ENCODE assay signal across 8 mouse cellular contexts in the genomic region with DNA sequence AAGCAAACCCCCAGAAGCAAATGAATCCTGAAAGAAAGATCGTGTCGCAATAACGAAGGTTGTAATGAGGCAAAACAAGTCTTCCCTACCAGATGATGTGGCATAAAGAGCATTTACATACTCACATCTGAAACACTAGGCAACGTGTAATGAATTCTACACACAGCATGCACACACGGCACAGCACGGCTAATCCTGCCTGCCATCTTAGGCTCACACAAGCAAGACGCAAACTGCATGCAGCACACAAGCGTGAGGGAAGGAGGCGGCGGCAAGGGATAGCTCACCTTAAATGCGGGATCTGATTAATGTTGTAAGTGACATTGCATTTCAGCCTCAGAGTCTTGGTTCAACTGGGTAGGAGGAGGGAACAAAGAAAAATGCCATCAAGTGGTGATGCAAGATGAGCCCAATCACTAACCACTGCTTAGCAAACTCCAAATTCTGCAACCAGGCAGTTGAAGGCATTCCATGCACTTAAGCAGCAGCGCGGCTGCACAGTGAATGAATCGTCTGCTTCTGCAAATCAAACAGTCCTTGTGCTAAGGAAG. TPM values are rescaled to one million over a fixed set of nuclear protein-coding genes. Genes with fewer than 3 reads are reported as not detected.
A peak's percentile ranks its signal among the peaks of the same experiment; 100 is the strongest.
DNase-seq lines count a peak whose midpoint lies in the region; ATAC-seq lines count a peak whose summit lies in the region.

No protein-coding gene starts in this region.

- no peak for ATAC-seq in kidney, embryonic 15.5 days (replicated peaks; ENCODE audit: low FRiP score)
- peak; percentile 17; the same call in 1 of the 2 replicates for ATAC-seq in hindbrain, embryonic 11.5 days (ENCODE audit: low FRiP score)
- peak; percentile 79 for ATAC-seq in neural tube, embryonic 13.5 days (ENCODE audit: low read depth)

- H3K4me3 ChIP-seq in kidney, embryonic 15.5 days (replicated peaks) = no peak overlapping the region
- H3K4me3 ChIP-seq in hindbrain, embryonic 11.5 days (ENCODE audit: low read depth, low read length) = no peak overlapping the region
- peak overlapping the region; percentile 43 for H3K4me3 ChIP-seq in neural tube, embryonic 13.5 days

- H3K9ac ChIP-seq in kidney, embryonic 15.5 days = no peak overlapping the region
- H3K9ac ChIP-seq in hindbrain, embryonic 11.5 days (ENCODE audit: low read depth, low read length) = peak overlapping the region; percentile 40
- peak overlapping the region; percentile 81 for H3K9ac ChIP-seq in neural tube, embryonic 13.5 days

- H3K4me1 ChIP-seq in kidney, embryonic 15.5 days = peaks cover 37% of the 10 kb centered on the region
- 0 out of 2 replicates have a peak, but pooled peaks cover 2% of the 10 kb centered on the region for H3K4me1 ChIP-seq in hindbrain, embryonic 11.5 days (replicated peaks; ENCODE audit: control insufficient read depth, insufficient read depth, low read length)
- peaks cover 58% of the 10 kb centered on the region for H3K4me1 ChIP-seq in neural tube, embryonic 13.5 days (replicated peaks)

- no peaks in the 10 kb centered on the region for H3K36me3 ChIP-seq in kidney, embryonic 15.5 days
- H3K36me3 ChIP-seq in hindbrain, embryonic 11.5 days (ENCODE audit: control insufficient read depth, insufficient read depth, low read length) = no peaks in the 10 kb centered on the region
- H3K36me3 ChIP-seq in neural tube, embryonic 13.5 days = no peaks in the 10 kb centered on the region

- H3K4me2 ChIP-seq in kidney, embryonic 15.5 days = peak overlapping the region; percentile 19; the same call in 1 of the 2 replicates
- no peak overlapping the region for H3K4me2 ChIP-seq in hindbrain, embryonic 11.5 days (replicated peaks; ENCODE audit: low read depth, low read length)
- H3K4me2 ChIP-seq in neural tube, embryonic 13.5 days = peak overlapping the region; percentile 60

- WGBS in kidney, embryonic 15.5 days = 62% methylated on average over 14 of the region's 14 CpGs
- 53% methylated on average over 14 of the region's 14 CpGs for WGBS in hindbrain, embryonic 11.5 days
- 33% methylated on average over 14 of the region's 14 CpGs for WGBS in neural tube, embryonic 13.5 days

- no peak for DNase-seq in kidney, adult 8-10 months
- peak; percentile 26 for DNase-seq in cerebellum, adult 9-11 months
- DNase-seq in hindbrain, embryonic 11.5 days (ENCODE audit: low spot score) = peak; percentile 49
- DNase-seq in urinary bladder, postnatal 10 days (ENCODE audit: low spot score) = no peak
- no peak for DNase-seq in adrenal gland, adult 18-20 months (ENCODE audit: low spot score in 2 of 2)
- no peak for DNase-seq in natural killer cell, adult 2 months (ENCODE audit: low spot score in 2 of 2)

- H3K27ac ChIP-seq in kidney, embryonic 15.5 days = no peak overlapping the region
- peak overlapping the region; percentile 65 for H3K27ac ChIP-seq in hindbrain, embryonic 11.5 days (ENCODE audit: low read depth, low read length)
- H3K27ac ChIP-seq in neural tube, embryonic 13.5 days (replicated peaks) = peak overlapping the region; percentile 98

- H3K27me3 ChIP-seq in kidney, embryonic 15.5 days = no peaks in the 10 kb centered on the region
- H3K27me3 ChIP-seq in hindbrain, embryonic 11.5 days (ENCODE audit: control insufficient read depth, insufficient read depth, low read length) = no peaks in the 10 kb centered on the region
- H3K27me3 ChIP-seq in neural tube, embryonic 13.5 days = no peaks in the 10 kb centered on the region

- no peaks in the 10 kb centered on the region for H3K9me3 ChIP-seq in kidney, embryonic 15.5 days (replicated peaks)
- no peaks in the 10 kb centered on the region for H3K9me3 ChIP-seq in hindbrain, embryonic 11.5 days (ENCODE audit: control insufficient read depth, low read length)
- no peaks in the 10 kb centered on the region for H3K9me3 ChIP-seq in neural tube, embryonic 13.5 days

RNA-seq across cellular contexts. Expression of gene Zbtb38, which starts 20.6 kb away (rescaled TPM):
- polyA plus RNA-seq in kidney, embryonic 15.5 days (2015; fragmentation: Nextera tagmentation; extraction: Ambion mirVana) = 20.6 TPM in 2 replicates
- 11.1 and 14.3 TPM in 2 replicates for polyA plus RNA-seq in hindbrain, embryonic 11.5 days (2014; fragmentation: Nextera tagmentation; extraction: Ambion mirVana)
- 38.5 and 41.3 TPM in 2 replicates for polyA plus RNA-seq in neural tube, embryonic 13.5 days (2015; fragmentation: Nextera tagmentation; extraction: Ambion mirVana)
- 10 to 100 TPM; 60.0 to 97.3 TPM for total RNA-seq in adrenal gland, adult 18-20 months (2021)

Comparison
In these comparisons a context has a peak if more than half of its experiments do, and no peak if none do; other contexts are left out.
1. DNase-seq: peak in cerebellum, adult 9-11 months (single experiment) and hindbrain, embryonic 11.5 days (single experiment); none in kidney, adult 8-10 months (0 of 2), urinary bladder, postnatal 10 days (single experiment), adrenal gland, adult 18-20 months (0 of 2) and natural killer cell, adult 2 months (0 of 2).